Mouse (Mus musculus) bone marrow, adult 2 months (tissue): ENCODE results near the gene Bmper.

Experiments used
- CTCF ChIP-seq: fragments of 200-500 bp; IDR thresholded peaks from 2 replicates; pipeline ENCODE4 v1.5.1; 2011; ENCODE audit warnings: low read length, control low read depth; ENCODE audit not compliant: control insufficient read depth, insufficient read depth
- POLR2A ChIP-seq: fragments of 200-500 bp; IDR thresholded peaks from 2 replicates; pipeline ENCODE4 v1.6.1; 2011; ENCODE audit warnings: low read depth, mild to moderate bottlenecking, control low read depth, low read length, borderline replicate concordance; ENCODE audit not compliant: control insufficient read depth

- TF ChIP-seq POLR2A: no peak
- no peak for TF ChIP-seq CTCF
Observed at GRCm38 (mm10) chr9:23200828-23201227, 22.0 kb upstream of the Bmper start.
